ENCODE assay signal across 8 mouse cellular contexts in the genomic region with DNA sequence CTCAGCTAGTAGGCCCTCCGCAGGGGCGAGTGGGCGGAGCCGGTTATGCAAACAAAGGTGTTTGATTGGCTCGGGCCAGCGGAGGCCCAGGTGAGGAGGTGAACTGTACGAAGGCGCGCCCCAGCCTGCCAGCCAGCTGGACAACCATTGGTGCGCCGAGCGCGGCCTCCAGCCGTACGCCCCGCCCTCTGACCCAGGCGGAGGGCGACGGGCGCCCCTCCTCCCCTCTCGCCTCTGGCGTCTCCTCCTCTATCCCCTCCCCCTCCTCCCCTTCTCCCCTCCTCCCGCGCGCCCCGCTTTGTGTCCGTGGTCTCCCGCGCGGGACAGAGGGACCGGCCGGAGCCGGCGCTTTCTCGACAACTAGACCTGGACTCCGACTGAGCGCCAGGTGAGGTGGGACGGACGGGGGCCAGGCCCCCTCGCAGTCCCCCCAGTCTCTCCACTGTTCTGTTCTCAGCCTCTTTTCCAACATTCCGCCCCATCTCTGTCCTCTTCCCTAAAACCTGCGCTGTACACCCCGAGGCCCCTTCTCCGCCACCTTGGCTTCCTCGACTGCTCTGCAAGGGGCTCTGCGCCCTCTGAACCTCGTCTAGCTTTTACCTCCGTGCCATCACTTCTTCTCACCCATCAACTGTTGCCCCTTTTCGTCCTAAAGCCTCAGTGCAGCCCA. TPM values are rescaled to one million over a fixed set of nuclear protein-coding genes. Genes with fewer than 3 reads are reported as not detected.
DNase-seq lines count a peak whose midpoint lies in the region; ATAC-seq and TF ChIP-seq lines count a peak whose summit lies in the region.

No protein-coding gene starts in this region.

- no peak for TF ChIP-seq POLR2A in olfactory bulb, adult 2 months (IDR thresholded peaks at IDR 0.05; ENCODE audit: insufficient read depth, low read depth, low read length)

- peak overlapping the region; percentile 81 for H3K27ac ChIP-seq in intestine, postnatal 0 days (ENCODE audit: low read depth, low read length)
- peak overlapping the region; percentile 83 for H3K27ac ChIP-seq in lung, embryonic 14.5 days (ENCODE audit: low read depth)
- H3K27ac ChIP-seq in olfactory bulb, adult 2 months (ENCODE audit: insufficient read depth, low read depth, low read length): peak overlapping the region; percentile 51

- no peaks in the 10 kb centered on the region for H3K27me3 ChIP-seq in intestine, postnatal 0 days (replicated peaks; ENCODE audit: control insufficient read depth, insufficient read depth, low read length)
- H3K27me3 ChIP-seq in lung, embryonic 14.5 days (ENCODE audit: insufficient read depth, low read length): no peaks in the 10 kb centered on the region

- no peaks in the 10 kb centered on the region for H3K4me1 ChIP-seq in intestine, postnatal 0 days (replicated peaks; ENCODE audit: control insufficient read depth, insufficient read depth, low read length)
- H3K4me1 ChIP-seq in lung, embryonic 14.5 days (ENCODE audit: insufficient read depth): no peaks in the 10 kb centered on the region
- H3K4me1 ChIP-seq in olfactory bulb, adult 2 months (ENCODE audit: control insufficient read depth, insufficient read depth, low read length): peaks cover 25% of the 10 kb centered on the region

- 12% methylated on average over 28 of the region's 49 CpGs for whole genome bisulfite sequencing in intestine, postnatal 0 days
- 4% methylated on average over 43 of the region's 49 CpGs for WGBS in lung, embryonic 14.5 days
- WGBS in olfactory bulb, adult 2 months: 28% methylated on average over 33 of the region's 49 CpGs

- peak overlapping the region; percentile 63 for H3K4me3 ChIP-seq in intestine, postnatal 0 days (ENCODE audit: low read depth, low read length)
- H3K4me3 ChIP-seq in lung, embryonic 14.5 days (ENCODE audit: low read depth, low read length): peak overlapping the region; percentile 55
- peak overlapping the region; percentile 40 for H3K4me3 ChIP-seq in olfactory bulb, adult 2 months (ENCODE audit: insufficient read depth, low read depth, low read length)

- no peak for TF ChIP-seq CTCF in intestine, postnatal 0 days (IDR thresholded peaks at IDR 0.05; ENCODE audit: low read depth)
- no peak for TF ChIP-seq CTCF in lung, embryonic 14.5 days (IDR thresholded peaks at IDR 0.05; ENCODE audit: low read depth)
- no peak for TF ChIP-seq CTCF in olfactory bulb, adult 2 months (IDR thresholded peaks at IDR 0.05; ENCODE audit: insufficient read depth, low read depth, low read length)

- H3K9ac ChIP-seq in intestine, postnatal 0 days (ENCODE audit: low read depth, low read length): peak overlapping the region; percentile 57
- H3K9ac ChIP-seq in lung, embryonic 14.5 days: peak overlapping the region; percentile 69

- intact Hi-C loops in left cerebral cortex, postnatal 4 days (cut with DNase I): loop anchor here (10.0 kb wide), 1 partner anchor 168 kb away; no protein-coding TSS in a partner anchor

- H3K36me3 ChIP-seq in intestine, postnatal 0 days (ENCODE audit: control insufficient read depth, insufficient read depth): no peaks in the 10 kb centered on the region
- H3K36me3 ChIP-seq in lung, embryonic 14.5 days (ENCODE audit: insufficient read depth): no peaks in the 10 kb centered on the region

- H3K4me2 ChIP-seq in intestine, postnatal 0 days (replicated peaks; ENCODE audit: low read depth): peak overlapping the region; percentile 66
- H3K4me2 ChIP-seq in lung, embryonic 14.5 days: peak overlapping the region; percentile 68

- peak; percentile 66 for DNase-seq in left cerebral cortex, postnatal 4 days
- DNase-seq in left cerebral cortex, adult 11 months (ENCODE audit: low spot score): no peak
- peak; percentile 89 for DNase-seq in embryo, embryonic 10 days (ENCODE audit: low spot score)
- peak; percentile 98 for DNase-seq in heart, adult 11 months
- DNase-seq in lung, embryonic 14.5 days: peak; percentile 83
- DNase-seq in thymus, postnatal 10 days (ENCODE audit: low spot score in 2 of 2): peak; percentile 74 to 83

- H3K9me3 ChIP-seq in intestine, postnatal 0 days (ENCODE audit: control insufficient read depth): no peaks in the 10 kb centered on the region
- H3K9me3 ChIP-seq in lung, embryonic 14.5 days (ENCODE audit: low read depth, low read length): no peaks in the 10 kb centered on the region

- ATAC-seq in intestine, postnatal 0 days: peak; percentile 91
- peak; percentile 93 for ATAC-seq in lung, embryonic 14.5 days (ENCODE audit: insufficient read depth)

RNA-seq across cellular contexts. Expression of gene Dlg3, which starts 9.6 kb away (rescaled TPM):
- total RNA-seq in left cerebral cortex, postnatal 4 days (2021): 10 to 100 TPM; 91.0 to 98.1 TPM
- 2.2 and 2.9 TPM in 2 replicates for polyA plus RNA-seq in intestine, postnatal 0 days (2015; fragmentation: Nextera tagmentation; extraction: Ambion mirVana)
- polyA plus RNA-seq in lung, embryonic 14.5 days (2014; fragmentation: Nextera tagmentation; extraction: Ambion mirVana): 4.2 and 4.8 TPM in 2 replicates
- 98.9 TPM in 1 of 2 replicates, not detected in the other for polyA plus RNA-seq in olfactory bulb, adult 2 months (2012; ENCODE audit: insufficient read depth, insufficient read length, low replicate concordance, missing spikeins)

RNA-seq across cellular contexts. Expression of gene Gdpd2, which starts 47.4 kb away (rescaled TPM):
- 10 to 100 TPM; 13.5 to 16.3 TPM for total RNA-seq in left cerebral cortex, postnatal 4 days (2021)
- 7.2 and 7.7 TPM in 2 replicates for polyA plus RNA-seq in intestine, postnatal 0 days (2015; fragmentation: Nextera tagmentation; extraction: Ambion mirVana)
- polyA plus RNA-seq in lung, embryonic 14.5 days (2014; fragmentation: Nextera tagmentation; extraction: Ambion mirVana): 0.20 and 0.30 TPM in 2 replicates
- polyA plus RNA-seq in olfactory bulb, adult 2 months (2012; ENCODE audit: insufficient read depth, insufficient read length, low replicate concordance, missing spikeins): not detected in 2 replicates

Comparison
In these comparisons a context has a peak if more than half of its experiments do, and no peak if none do; other contexts are left out.
1. RNA of gene Dlg3, which starts 9.6 kb away (polyA plus RNA-seq): 98.9 TPM in olfactory bulb, adult 2 months; 4.2 to 4.8 TPM in lung, embryonic 14.5 days and 2.2 to 2.9 TPM in intestine, postnatal 0 days; every median in the first group is over 10 times any median in the second.
2. Peak in every context shown above with its lines, with median percentiles within 50 percentile points of each other: H3K27ac ChIP-seq and H3K4me3 ChIP-seq.